Mouse (Mus musculus) frontal cortex, postnatal 14 days (tissue): ENCODE results near the gene Tap1.

Source experiments
- DNase-seq, 2 experiments: peaks; one replicate each; pipeline ENCODE4 v3.0.0; 2022; ENCODE audit warnings: low spot score in 2 of 2

Gene Tap1

GRCm38 (mm10) chr17:34179913-34180859 is 7.2 kb upstream of the Tap1 start:
- DNase-seq = no peak

- DNase-seq = no peak
Measured at GRCm38 (mm10) chr17:34183564-34184219, 3.7 kb upstream of the Tap1 start.

- DNase-seq = no peak
Measured at GRCm38 (mm10) chr17:34185526-34185925, 1.8 kb upstream of the Tap1 start.

- DNase-seq = no peak
Measured at GRCm38 (mm10) chr17:34186885-34187260, 480 bp upstream of the Tap1 start.

- no peak for DNase-seq
Measured at GRCm38 (mm10) chr17:34188010-34188409, 657 bp downstream of the Tap1 start.

GRCm38 (mm10) chr17:34188986-34189385 is 1.6 kb downstream of the Tap1 start:
- DNase-seq = no peak

GRCm38 (mm10) chr17:34192852-34193251 is 5.5 kb downstream of the Tap1 start:
- DNase-seq = no peak

GRCm38 (mm10) chr17:34193468-34193867 is 6.1 kb downstream of the Tap1 start:
- no peak for DNase-seq

GRCm38 (mm10) chr17:34194723-34195122 is 7.4 kb downstream of the Tap1 start:
- no peak for DNase-seq

GRCm38 (mm10) chr17:34196491-34196890 is 9.1 kb downstream of the Tap1 start:
- no peak for DNase-seq

GRCm38 (mm10) chr17:34196941-34197894 is 9.9 kb downstream of the Tap1 start, which contains the start of gene Psmb8:
Psmb8 (plus strand) TSS chr17:34197721.
- peak; percentile 78 to 82 for DNase-seq

GRCm38 (mm10) chr17:34197904-34198520 is 10.7 kb downstream of the Tap1 start:
- DNase-seq = no peak

- no peak for DNase-seq
Measured at GRCm38 (mm10) chr17:34198521-34198912, 11.2 kb downstream of the Tap1 start.

- DNase-seq = no peak
Measured at GRCm38 (mm10) chr17:34199050-34199619, 11.8 kb downstream of the Tap1 start.

GRCm38 (mm10) chr17:34200047-34200446 is 12.7 kb downstream of the Tap1 start:
- DNase-seq = no peak

GRCm38 (mm10) chr17:34200772-34201505 is 13.6 kb downstream of the Tap1 start:
- DNase-seq = no peak

GRCm38 (mm10) chr17:34201506-34202055 is 14.2 kb downstream of the Tap1 start:
- DNase-seq = no peak

GRCm38 (mm10) chr17:34202760-34203442 is 15.5 kb downstream of the Tap1 start:
- DNase-seq = no peak

GRCm38 (mm10) chr17:34203444-34203843 is 16.1 kb downstream of the Tap1 start, which contains the start of gene Tap2:
Tap2 (plus strand) TSS chr17:34203527.
- DNase-seq = no peak
